Mouse (Mus musculus) forebrain, embryonic 13.5 days (tissue): ENCODE measurements at regions not wholly inside any gene's neighbourhood (a gene's known extent, or its start where the extent isn't known, plus 50 kb on each side); places are given as distances from the start of the nearest gene placed in this dataset.

ENCODE experiments used
- ATAC-seq: fragments of 200-750 bp; cut with Nextera tagmentation; 2 replicates; pipeline ENCODE4 v1.8.0; 2017
- H3K27ac ChIP-seq: fragments of 300-500 bp; sonication (generic); 2 replicates; pipeline ENCODE4 v1.5.1; 2015; ENCODE audit warnings: inconsistent platforms, mild to moderate bottlenecking, moderate library complexity
- H3K27me3 ChIP-seq: fragments of 300-500 bp; sonication (generic); 2 replicates; pipeline ENCODE4 v1.6.1; 2015; ENCODE audit warnings: mild to moderate bottlenecking, inconsistent platforms
- H3K36me3 ChIP-seq: fragments of 300-500 bp; sonication (generic); 2 replicates; pipeline ENCODE4 v1.6.1; 2015; ENCODE audit warnings: mild to moderate bottlenecking, inconsistent platforms; ENCODE audit not compliant: poor library complexity, severe bottlenecking
- H3K4me1 ChIP-seq: fragments of 300-500 bp; sonication (generic); 2 replicates; pipeline ENCODE4 v1.6.1; 2015; ENCODE audit warnings: inconsistent platforms
- H3K4me2 ChIP-seq: fragments of 300-500 bp; sonication (generic); 2 replicates; pipeline ENCODE4 v1.6.1; 2015; ENCODE audit warnings: inconsistent platforms, mild to moderate bottlenecking, moderate library complexity
- H3K4me3 ChIP-seq: fragments of 300-500 bp; sonication (generic); 2 replicates; pipeline ENCODE4 v1.5.1; 2015; ENCODE audit warnings: mild to moderate bottlenecking, inconsistent platforms
- H3K9ac ChIP-seq: fragments of 300-500 bp; sonication (generic); 2 replicates; pipeline ENCODE4 v1.6.1; 2015; ENCODE audit warnings: mild to moderate bottlenecking, inconsistent platforms
- H3K9me3 ChIP-seq: fragments of 300-500 bp; sonication (generic); replicated peaks from 2 replicates; pipeline ENCODE4 v1.6.1; 2016; ENCODE audit warnings: inconsistent platforms
- WGBS: fragments of 180-500 bp; shearing (Covaris S2); methylation state at CpG from one replicate; pipeline ENCODE4 v1.1.7; 2015; 5-methylcytosine and 5-hydroxymethylcytosine counted together

- no peak for ATAC-seq
- Histone ChIP-seq H3K9ac (no peak overlapping the region), H3K27ac (no peak overlapping the region), H3K9me3 (no peaks in the 10 kb centered on the region), H3K27me3 (no peaks in the 10 kb centered on the region), H3K4me2 (no peak overlapping the region), H3K4me3 (no peak overlapping the region), H3K36me3 (no peaks in the 10 kb centered on the region), H3K4me1 (0 out of 2 replicates have a peak, but pooled peaks cover 7% of the 10 kb centered on the region)
- 52% methylated on average over 8 of the region's 8 CpGs for WGBS
These were observed 53.7 kb upstream of the Gm26657 start for GRCm38 (mm10) chr4:56686141-56686540.

- H3K4me1 ChIP-seq: 0 out of 2 replicates have a peak, but pooled peaks cover 7% of the 10 kb centered on the region
- ATAC-seq: 0 out of 2 replicates have a peak, but pooled peaks have one; percentile 24
- peak overlapping the region; percentile 28; the same call in 1 of the 2 replicates for H3K4me2 ChIP-seq
- no peak overlapping the region for H3K4me3 ChIP-seq
- H3K27ac ChIP-seq: no peak overlapping the region
- no peaks in the 10 kb centered on the region for H3K36me3 ChIP-seq
- 0 out of 2 replicates have a peak overlapping the region, but pooled peaks have one; percentile 21 for H3K9ac ChIP-seq
- H3K9me3 ChIP-seq: no peaks in the 10 kb centered on the region
- no peaks in the 10 kb centered on the region for H3K27me3 ChIP-seq
- WGBS: 47% methylated on average over 8 of the region's 8 CpGs
These were observed 54.2 kb upstream of the Gm26657 start for GRCm38 (mm10) chr4:56685696-56686095.

- Histone ChIP-seq H3K36me3 (no peaks in the 10 kb centered on the region), H3K27ac (no peak overlapping the region), H3K9me3 (no peaks in the 10 kb centered on the region), H3K27me3 (no peaks in the 10 kb centered on the region), H3K4me2 (peak overlapping the region; percentile 28), H3K9ac (0 out of 2 replicates have a peak overlapping the region, but pooled peaks have one; percentile 21), H3K4me3 (no peak overlapping the region), H3K4me1 (0 out of 2 replicates have a peak, but pooled peaks cover 7% of the 10 kb centered on the region)
- WGBS: 10% methylated on average over 9 of the region's 9 CpGs
- peak; percentile 77 for ATAC-seq
These were observed 54.7 kb upstream of the Gm26657 start for GRCm38 (mm10) chr4:56685123-56685522.

- 89% methylated on average over 7 of the region's 7 CpGs for WGBS
- H3K4me2 ChIP-seq: no peak overlapping the region
- H3K27ac ChIP-seq: no peak overlapping the region
- H3K9ac ChIP-seq: no peak overlapping the region
- H3K36me3 ChIP-seq: no peaks in the 10 kb centered on the region
- H3K4me3 ChIP-seq: no peak overlapping the region
- ATAC-seq: no peak
- H3K4me1 ChIP-seq: 0 out of 2 replicates have a peak, but pooled peaks cover 7% of the 10 kb centered on the region
- H3K9me3 ChIP-seq: no peaks in the 10 kb centered on the region
- H3K27me3 ChIP-seq: no peaks in the 10 kb centered on the region
These were observed 55.8 kb upstream of the Gm26657 start for GRCm38 (mm10) chr4:56684031-56684430.

- Histone ChIP-seq H3K36me3 (no peaks in the 10 kb centered on the region), H3K27me3 (no peaks in the 10 kb centered on the region), H3K27ac (no peak overlapping the region), H3K4me2 (no peak overlapping the region), H3K9ac (no peak overlapping the region), H3K9me3 (no peaks in the 10 kb centered on the region), H3K4me3 (no peak overlapping the region), H3K4me1 (0 out of 2 replicates have a peak, but pooled peaks cover 7% of the 10 kb centered on the region)
- ATAC-seq: no peak
- 71% methylated on average over 8 of the region's 8 CpGs for WGBS
These were observed 58.7 kb upstream of the Gm26657 start for GRCm38 (mm10) chr4:56681121-56681520.

- Histone ChIP-seq H3K9ac (no peak overlapping the region), H3K4me3 (no peak overlapping the region), H3K4me2 (no peak overlapping the region), H3K27ac (no peak overlapping the region), H3K4me1 (no peaks in the 10 kb centered on the region), H3K9me3 (0 out of 2 replicates have a peak, but pooled peaks cover 6% of the 10 kb centered on the region), H3K36me3 (no peaks in the 10 kb centered on the region), H3K27me3 (no peaks in the 10 kb centered on the region)
- 88% methylated on average over 4 of the region's 4 CpGs for WGBS
- no peak for ATAC-seq
These were observed 66.0 kb upstream of the Gm26657 start for GRCm38 (mm10) chr4:56673868-56674267.

- Histone ChIP-seq H3K9me3 (no peaks in the 10 kb centered on the region), H3K4me2 (no peak overlapping the region), H3K9ac (no peak overlapping the region), H3K27me3 (no peaks in the 10 kb centered on the region), H3K4me1 (no peaks in the 10 kb centered on the region), H3K27ac (no peak overlapping the region), H3K4me3 (no peak overlapping the region), H3K36me3 (no peaks in the 10 kb centered on the region)
- no peak for ATAC-seq
- 94% methylated on average over 2 of the region's 2 CpGs for whole genome bisulfite sequencing
These were observed 74.9 kb upstream of the Gm26657 start for GRCm38 (mm10) chr4:56664921-56665320.

GRCm38 (mm10) chr4:56661816-56662215 is 78.1 kb upstream of the Gm26657 start:
- Histone ChIP-seq H3K4me3 (no peak overlapping the region), H3K9ac (no peak overlapping the region), H3K4me1 (no peaks in the 10 kb centered on the region), H3K4me2 (no peak overlapping the region), H3K36me3 (no peaks in the 10 kb centered on the region), H3K27me3 (no peaks in the 10 kb centered on the region), H3K9me3 (no peaks in the 10 kb centered on the region), H3K27ac (no peak overlapping the region)
- WGBS: 82% methylated on average over 5 of the region's 5 CpGs
- ATAC-seq: no peak

GRCm38 (mm10) chr4:56657046-56657445 is 82.8 kb upstream of the Gm26657 start:
- H3K4me2 ChIP-seq: no peak overlapping the region
- no peaks in the 10 kb centered on the region for H3K27me3 ChIP-seq
- no peaks in the 10 kb centered on the region for H3K4me1 ChIP-seq
- no peak for ATAC-seq
- H3K36me3 ChIP-seq: no peaks in the 10 kb centered on the region
- H3K27ac ChIP-seq: no peak overlapping the region
- H3K9ac ChIP-seq: no peak overlapping the region
- H3K9me3 ChIP-seq: no peaks in the 10 kb centered on the region
- no peak overlapping the region for H3K4me3 ChIP-seq
- WGBS: 75% methylated on average over 3 of the region's 3 CpGs

GRCm38 (mm10) chr4:56654327-56654726 is 85.5 kb upstream of the Gm26657 start:
- ATAC-seq: no peak
- H3K4me2 ChIP-seq: no peak overlapping the region
- no peaks in the 10 kb centered on the region for H3K27me3 ChIP-seq
- no peaks in the 10 kb centered on the region for H3K9me3 ChIP-seq
- no peaks in the 10 kb centered on the region for H3K4me1 ChIP-seq
- WGBS: 93% methylated on average over 4 of the region's 4 CpGs
- no peak overlapping the region for H3K27ac ChIP-seq
- no peaks in the 10 kb centered on the region for H3K36me3 ChIP-seq
- H3K9ac ChIP-seq: no peak overlapping the region
- no peak overlapping the region for H3K4me3 ChIP-seq

- H3K9ac ChIP-seq: no peak overlapping the region
- no peak overlapping the region for H3K4me2 ChIP-seq
- H3K27me3 ChIP-seq: no peaks in the 10 kb centered on the region
- no peak overlapping the region for H3K4me3 ChIP-seq
- H3K36me3 ChIP-seq: no peaks in the 10 kb centered on the region
- no peak for ATAC-seq
- H3K27ac ChIP-seq: no peak overlapping the region
- WGBS: 79% methylated on average over 5 of the region's 5 CpGs
- no peaks in the 10 kb centered on the region for H3K9me3 ChIP-seq
- H3K4me1 ChIP-seq: no peaks in the 10 kb centered on the region
These were observed 87.1 kb upstream of the Gm26657 start for GRCm38 (mm10) chr4:56652819-56653218.

- no peak overlapping the region for H3K27ac ChIP-seq
- no peak overlapping the region for H3K4me3 ChIP-seq
- no peaks in the 10 kb centered on the region for H3K36me3 ChIP-seq
- H3K4me1 ChIP-seq: peaks cover 2% of the 10 kb centered on the region
- no peaks in the 10 kb centered on the region for H3K9me3 ChIP-seq
- 65% methylated on average over 1 of the region's 1 CpGs for WGBS
- ATAC-seq: no peak
- no peak overlapping the region for H3K4me2 ChIP-seq
- H3K27me3 ChIP-seq: no peaks in the 10 kb centered on the region
- no peak overlapping the region for H3K9ac ChIP-seq
These were observed 90.1 kb upstream of the Gm26657 start for GRCm38 (mm10) chr4:56649731-56650130.
